Mouse (Mus musculus): ENCODE results near the gene Map1lc3b. TPM values are rescaled to one million over a fixed set of nuclear protein-coding genes. Genes with fewer than 3 reads are reported as not detected.

Map1lc3b gene
- polyA plus RNA-seq, 1 experiment from 2014 or later = 208 TPM

GRCm38 (mm10) chr8:121577751-121578675 lies 12.1 kb upstream of the Map1lc3b start:
- Histone ChIP-seq H3K27me3 (ENCODE audit: low read depth, poor library complexity, severe bottlenecking) (no peaks in the 10 kb centered on the region), H3K9me3 (replicated peaks) (no peaks in the 10 kb centered on the region), H3K4me3 (peak overlapping the region; percentile 68), H3K4me1 (peaks cover 70% of the 10 kb centered on the region), H3K36me3 (no peaks in the 10 kb centered on the region), H3K27ac (replicated peaks) (peak overlapping the region; percentile 86)
- 2% methylated on average over 44 of the region's 44 CpGs for WGBS
- peak; percentile 38 for DNase-seq (ENCODE audit: low spot score)

- no peaks in the 10 kb centered on the region for H3K9me3 ChIP-seq (replicated peaks)
- H3K4me3 ChIP-seq = peak within 1 kb of the TSS; percentile 68
- no peaks in the 10 kb centered on the region for H3K27me3 ChIP-seq (ENCODE audit: low read depth, poor library complexity, severe bottlenecking)
- peak within 1 kb of the TSS; percentile 86 for H3K27ac ChIP-seq (replicated peaks)
- peak; percentile 98 for DNase-seq (ENCODE audit: low spot score)
- H3K4me1 ChIP-seq = peaks cover 67% of the 10 kb centered on the region
- no peaks in the 10 kb centered on the region for H3K36me3 ChIP-seq
- WGBS = 2% methylated on average over 63 of the region's 63 CpGs
These were observed 11.3 kb upstream of the Map1lc3b start, which contains the start of gene Fbxo31 for GRCm38 (mm10) chr8:121578676-121579451. Gene Fbxo31, minus strand, starts transcription at chr8:121578806.

GRCm38 (mm10) chr8:121580465-121580864 lies 9.7 kb upstream of the Map1lc3b start:
- Histone ChIP-seq H3K4me1 (peaks cover 60% of the 10 kb centered on the region), H3K36me3 (no peaks in the 10 kb centered on the region), H3K27ac (replicated peaks) (no peak overlapping the region)

GRCm38 (mm10) chr8:121583653-121584052 lies 6.5 kb upstream of the Map1lc3b start:
- DNase-seq (ENCODE audit: low spot score) = no peak
- no peak overlapping the region for H3K4me3 ChIP-seq
- H3K4me1 ChIP-seq = peaks cover 35% of the 10 kb centered on the region
- no peaks in the 10 kb centered on the region for H3K36me3 ChIP-seq
- 63% methylated on average over 8 of the region's 8 CpGs for WGBS
- no peaks in the 10 kb centered on the region for H3K27me3 ChIP-seq (ENCODE audit: low read depth, poor library complexity, severe bottlenecking)
- no peak overlapping the region for H3K27ac ChIP-seq (replicated peaks)
- no peaks in the 10 kb centered on the region for H3K9me3 ChIP-seq (replicated peaks)

More at GRCm38 (mm10) chr8:121580465-121580864, 9.7 kb upstream of the Map1lc3b start:
- Histone ChIP-seq H3K4me3 (no peak overlapping the region), H3K27me3 (ENCODE audit: low read depth, poor library complexity, severe bottlenecking) (no peaks in the 10 kb centered on the region), H3K9me3 (replicated peaks) (no peaks in the 10 kb centered on the region)
- 46% methylated on average over 9 of the region's 9 CpGs for WGBS
- no peak for DNase-seq (ENCODE audit: low spot score)

- Histone ChIP-seq H3K9me3 (replicated peaks) (no peaks in the 10 kb centered on the region), H3K36me3 (no peaks in the 10 kb centered on the region), H3K27ac (replicated peaks) (peak overlapping the region; percentile 81), H3K4me1 (peaks cover 29% of the 10 kb centered on the region), H3K27me3 (ENCODE audit: low read depth, poor library complexity, severe bottlenecking) (no peaks in the 10 kb centered on the region), H3K4me3 (peak overlapping the region; percentile 62)
- 48% methylated on average over 13 of the region's 13 CpGs for WGBS
- no peak for DNase-seq (ENCODE audit: low spot score)
These were observed 5.4 kb upstream of the Map1lc3b start for GRCm38 (mm10) chr8:121584730-121585129.

GRCm38 (mm10) chr8:121585159-121585825 lies 4.9 kb upstream of the Map1lc3b start:
- WGBS = 1% methylated on average over 47 of the region's 47 CpGs
- Histone ChIP-seq H3K27ac (replicated peaks) (peak overlapping the region; percentile 81), H3K9me3 (replicated peaks) (no peaks in the 10 kb centered on the region)

GRCm38 (mm10) chr8:121588750-121589149 lies 1.4 kb upstream of the Map1lc3b start:
- H3K27me3 ChIP-seq (ENCODE audit: low read depth, poor library complexity, severe bottlenecking) = no peaks in the 10 kb centered on the region
- peaks cover 6% of the 10 kb centered on the region for H3K36me3 ChIP-seq
- H3K27ac ChIP-seq (replicated peaks) = no peak overlapping the region
- WGBS = 84% methylated on average over 4 of the region's 4 CpGs
- H3K9me3 ChIP-seq (replicated peaks) = no peaks in the 10 kb centered on the region
- peaks cover 39% of the 10 kb centered on the region for H3K4me1 ChIP-seq
- DNase-seq (ENCODE audit: low spot score) = no peak
- no peak overlapping the region for H3K4me3 ChIP-seq

More at GRCm38 (mm10) chr8:121585159-121585825, 4.9 kb upstream of the Map1lc3b start:
- Histone ChIP-seq H3K4me1 (peaks cover 27% of the 10 kb centered on the region), H3K4me3 (peak overlapping the region; percentile 62), H3K27me3 (ENCODE audit: low read depth, poor library complexity, severe bottlenecking) (no peaks in the 10 kb centered on the region), H3K36me3 (no peaks in the 10 kb centered on the region)
- DNase-seq (ENCODE audit: low spot score) = peak; percentile 98

- peak overlapping the region; percentile 99; the same call in 1 of the 2 replicates for H3K4me3 ChIP-seq
- DNase-seq (ENCODE audit: low spot score) = no peak
- peaks cover 39% of the 10 kb centered on the region for H3K4me1 ChIP-seq
- H3K36me3 ChIP-seq = peaks cover 11% of the 10 kb centered on the region
- H3K9me3 ChIP-seq (replicated peaks) = no peaks in the 10 kb centered on the region
- no peaks in the 10 kb centered on the region for H3K27me3 ChIP-seq (ENCODE audit: low read depth, poor library complexity, severe bottlenecking)
- peak overlapping the region; percentile 89; the same call in 1 of the 2 replicates for H3K27ac ChIP-seq (replicated peaks)
- 52% methylated on average over 2 of the region's 2 CpGs for WGBS
These were observed 895 bp upstream of the Map1lc3b start for GRCm38 (mm10) chr8:121589205-121589726.

GRCm38 (mm10) chr8:121591178-121592066 lies 1.3 kb downstream of the Map1lc3b start:
- peak overlapping the region; percentile 89 for H3K27ac ChIP-seq (replicated peaks)
- peaks cover 29% of the 10 kb centered on the region for H3K4me1 ChIP-seq
- peaks cover 31% of the 10 kb centered on the region for H3K36me3 ChIP-seq
- peak overlapping the region; percentile 99 for H3K4me3 ChIP-seq
- DNase-seq (ENCODE audit: low spot score) = peak; percentile 39
- no peaks in the 10 kb centered on the region for H3K9me3 ChIP-seq (replicated peaks)
- 20% methylated on average over 20 of the region's 20 CpGs for WGBS
- no peaks in the 10 kb centered on the region for H3K27me3 ChIP-seq (ENCODE audit: low read depth, poor library complexity, severe bottlenecking)

GRCm38 (mm10) chr8:121593293-121593692 lies 3.1 kb downstream of the Map1lc3b start:
- Histone ChIP-seq H3K36me3 (peaks cover 47% of the 10 kb centered on the region), H3K4me1 (peaks cover 29% of the 10 kb centered on the region), H3K9me3 (replicated peaks) (no peaks in the 10 kb centered on the region), H3K4me3 (no peak overlapping the region), H3K27ac (replicated peaks) (no peak overlapping the region), H3K27me3 (ENCODE audit: low read depth, poor library complexity, severe bottlenecking) (no peaks in the 10 kb centered on the region)
- DNase-seq (ENCODE audit: low spot score) = no peak
- WGBS = 87% methylated on average over 5 of the region's 5 CpGs

GRCm38 (mm10) chr8:121593983-121594382 lies 3.8 kb downstream of the Map1lc3b start:
- Histone ChIP-seq H3K27me3 (ENCODE audit: low read depth, poor library complexity, severe bottlenecking) (no peaks in the 10 kb centered on the region), H3K36me3 (peaks cover 51% of the 10 kb centered on the region), H3K27ac (replicated peaks) (no peak overlapping the region), H3K4me3 (no peak overlapping the region), H3K9me3 (replicated peaks) (no peaks in the 10 kb centered on the region), H3K4me1 (peaks cover 29% of the 10 kb centered on the region)
- WGBS = 87% methylated on average over 9 of the region's 9 CpGs
- no peak for DNase-seq (ENCODE audit: low spot score)
